Mouse (Mus musculus) frontal cortex, postnatal 36 days (tissue): ENCODE data around the gene Vrk3.
A peak's percentile ranks its signal among the peaks of the same experiment; 100 is the strongest.
"Not testable (repeated sequence)": the region's sequence is repeated elsewhere in the genome, so short reads cannot be mapped to it uniquely, and the experiment has no call there.

Experiments used
- DNase-seq, 2 experiments: peaks; one replicate each; pipeline ENCODE4 v3.0.0; 2022; ENCODE audit warnings: low spot score in 2 of 2

Gene Vrk3

GRCm38 (mm10) chr7:44748101-44749044, at the start of gene Vrk3:
Gene Vrk3, plus strand, starts transcription at chr7:44748413.
- DNase-seq: peak; percentile 89 to 95

- peak in 1 of 2 experiments; percentile 33 for DNase-seq
Measured at GRCm38 (mm10) chr7:44701921-44702320, 46.3 kb upstream of the Vrk3 start.

- DNase-seq: no peak
Measured at GRCm38 (mm10) chr7:44702985-44703384, 45.2 kb upstream of the Vrk3 start.

GRCm38 (mm10) chr7:44704363-44704762, 43.9 kb upstream of the Vrk3 start:
- DNase-seq: peak in 1 of 2 experiments; percentile 20

GRCm38 (mm10) chr7:44705086-44705485, 43.1 kb upstream of the Vrk3 start:
- DNase-seq: no peak

- DNase-seq: no peak
Measured at GRCm38 (mm10) chr7:44706322-44706721, 41.9 kb upstream of the Vrk3 start.

GRCm38 (mm10) chr7:44707169-44707675, 41.0 kb upstream of the Vrk3 start:
- DNase-seq: no peak

GRCm38 (mm10) chr7:44708093-44708492, 40.1 kb upstream of the Vrk3 start:
- not testable (repeated sequence) for DNase-seq

- no peak for DNase-seq
Measured at GRCm38 (mm10) chr7:44708574-44708973, 39.6 kb upstream of the Vrk3 start, which contains the start of gene Izumo2. Gene Izumo2, plus strand, starts transcription at chr7:44708742.

GRCm38 (mm10) chr7:44709881-44710280, 38.3 kb upstream of the Vrk3 start:
- no peak for DNase-seq

GRCm38 (mm10) chr7:44722058-44722457, 26.2 kb upstream of the Vrk3 start:
- no peak for DNase-seq

GRCm38 (mm10) chr7:44724316-44724715, 23.9 kb upstream of the Vrk3 start:
- no peak for DNase-seq

GRCm38 (mm10) chr7:44726343-44726742, 21.9 kb upstream of the Vrk3 start:
- DNase-seq: peak in 1 of 2 experiments; percentile 22

- DNase-seq: no peak
Measured at GRCm38 (mm10) chr7:44727151-44727550, 21.1 kb upstream of the Vrk3 start.

GRCm38 (mm10) chr7:44728082-44728975, 19.9 kb upstream of the Vrk3 start:
- no peak for DNase-seq

- DNase-seq: no peak
Measured at GRCm38 (mm10) chr7:44733723-44734122, 14.5 kb upstream of the Vrk3 start.

- DNase-seq: no peak
Measured at GRCm38 (mm10) chr7:44741361-44741760, 6.9 kb upstream of the Vrk3 start.

- no peak for DNase-seq
Measured at GRCm38 (mm10) chr7:44744270-44744669, 3.9 kb upstream of the Vrk3 start.

- peak; percentile 69 to 71 for DNase-seq
Measured at GRCm38 (mm10) chr7:44745076-44745475, 3.1 kb upstream of the Vrk3 start.

GRCm38 (mm10) chr7:44747115-44747514, 1.1 kb upstream of the Vrk3 start:
- no peak for DNase-seq

GRCm38 (mm10) chr7:44750950-44751349, 2.7 kb downstream of the Vrk3 start, which contains the start of gene Zfp473:
Gene Zfp473, minus strand, starts transcription at chr7:44751050.
- not testable (repeated sequence) for DNase-seq

GRCm38 (mm10) chr7:44757164-44757563, 9.0 kb downstream of the Vrk3 start:
- no peak for DNase-seq
